Mouse (Mus musculus) neural tube, embryonic 11.5 days (tissue): ENCODE measurements around the gene Pou5f2. TPM values are rescaled to one million over a fixed set of nuclear protein-coding genes. Genes with fewer than 3 reads are reported as not detected.
A peak's percentile ranks its signal among the peaks of the same experiment; 100 is the strongest.

Experiments
- ATAC-seq: fragments of 200-750 bp; cut with Nextera tagmentation; 2 replicates; pipeline ENCODE4 v1.8.0; 2017; ENCODE audit warnings: moderate number of reproducible peaks, mild to moderate bottlenecking, moderate TSS enrichment, moderate library complexity; ENCODE audit not compliant: insufficient read depth, low FRiP score, low TSS enrichment
- DNase-seq: peaks from one replicate; pipeline ENCODE4 v3.0.0-alpha.2; 2015; ENCODE audit warnings: low spot score
- H3K27ac ChIP-seq: fragments of 300-500 bp; sonication (generic); 2 replicates; pipeline ENCODE4 v1.5.1; 2014; ENCODE audit warnings: low read depth, mild to moderate bottlenecking, low read length
- H3K27me3 ChIP-seq: fragments of 300-500 bp; sonication (generic); 2 replicates; pipeline ENCODE4 v1.6.1; 2014; ENCODE audit warnings: mild to moderate bottlenecking, low read length, mixed read lengths; ENCODE audit not compliant: control insufficient read depth, insufficient read depth
- H3K36me3 ChIP-seq: fragments of 300-500 bp; sonication (generic); 2 replicates; pipeline ENCODE4 v1.6.1; 2014; ENCODE audit warnings: mild to moderate bottlenecking, low read length, moderate library complexity, mixed read lengths; ENCODE audit not compliant: control insufficient read depth, insufficient read depth
- H3K4me1 ChIP-seq: fragments of 300-500 bp; sonication (generic); 2 replicates; pipeline ENCODE4 v1.6.1; 2014; ENCODE audit warnings: low read length, mixed read lengths; ENCODE audit not compliant: control insufficient read depth, insufficient read depth
- H3K4me2 ChIP-seq: fragments of 300-500 bp; sonication (generic); 2 replicates; pipeline ENCODE4 v1.6.1; 2014; ENCODE audit warnings: low read depth, mild to moderate bottlenecking, moderate library complexity
- H3K4me3 ChIP-seq: fragments of 300-500 bp; sonication (generic); 2 replicates; pipeline ENCODE4 v1.5.1; 2014; ENCODE audit warnings: low read depth, low read length
- H3K9ac ChIP-seq: fragments of 300-500 bp; sonication (generic); 2 replicates; pipeline ENCODE4 v1.6.1; 2014; ENCODE audit warnings: mild to moderate bottlenecking, low read length
- H3K9me3 ChIP-seq: fragments of 300-500 bp; sonication (generic); 2 replicates; pipeline ENCODE4 v1.6.1; 2016; ENCODE audit warnings: low read length; ENCODE audit not compliant: control insufficient read depth
- WGBS: fragments of 180-500 bp; shearing (Covaris S2); extraction: QIAGEN DNeasy Blood & Tissue Kit; methylation state at CpG from one replicate; pipeline ENCODE4 v1.1.7; 2014; 5-methylcytosine and 5-hydroxymethylcytosine counted together
- polyA plus RNA-seq: library from polyadenylated mRNA; unstranded; fragments of >200 nt; fragmentation: Nextera tagmentation; extraction: Ambion mirVana; gene quantifications from 2 replicates; pipeline ENCODE4 v1.2.1, GENCODE M21; 2014

The Pou5f2 gene
- polyA plus RNA-seq, 1 experiment from 2014 or later: 1.0 TPM

GRCm38 (mm10) chr13:78010176-78010575 is 14.5 kb upstream of the Pou5f2 start:
- H3K27me3 ChIP-seq: no peaks in the 10 kb centered on the region
- H3K4me3 ChIP-seq: no peak overlapping the region
- WGBS: 82% methylated on average over 1 of the region's 1 CpGs
- no peak overlapping the region for H3K4me2 ChIP-seq
- H3K36me3 ChIP-seq: no peaks in the 10 kb centered on the region
- ATAC-seq (no peak), DNase-seq (no peak)
- H3K9me3 ChIP-seq: no peaks in the 10 kb centered on the region
- H3K27ac ChIP-seq: no peak overlapping the region
- no peaks in the 10 kb centered on the region for H3K4me1 ChIP-seq
- no peak overlapping the region for H3K9ac ChIP-seq

GRCm38 (mm10) chr13:78032821-78033220 is 8.1 kb downstream of the Pou5f2 start:
- Histone ChIP-seq H3K4me3 (no peak overlapping the region), H3K9me3 (no peaks in the 10 kb centered on the region), H3K36me3 (no peaks in the 10 kb centered on the region), H3K9ac (no peak overlapping the region), H3K4me1 (no peaks in the 10 kb centered on the region), H3K27me3 (no peaks in the 10 kb centered on the region), H3K4me2 (no peak overlapping the region), H3K27ac (no peak overlapping the region)
- WGBS: 63% methylated on average over 1 of the region's 1 CpGs
- no peak for ATAC-seq
- no peak for DNase-seq

GRCm38 (mm10) chr13:78037203-78037602 is 12.5 kb downstream of the Pou5f2 start:
- Histone ChIP-seq H3K9ac (no peak overlapping the region), H3K9me3 (no peaks in the 10 kb centered on the region), H3K36me3 (no peaks in the 10 kb centered on the region), H3K4me3 (no peak overlapping the region), H3K4me1 (no peaks in the 10 kb centered on the region), H3K27me3 (no peaks in the 10 kb centered on the region), H3K27ac (no peak overlapping the region), H3K4me2 (no peak overlapping the region)
- ATAC-seq: no peak
- 81% methylated on average over 1 of the region's 1 CpGs for WGBS
- no peak for DNase-seq

GRCm38 (mm10) chr13:78043203-78043602 is 18.5 kb downstream of the Pou5f2 start:
- H3K4me3 ChIP-seq: no peak overlapping the region
- 71% methylated on average over 6 of the region's 6 CpGs for WGBS
- no peak overlapping the region for H3K27ac ChIP-seq
- H3K36me3 ChIP-seq: no peaks in the 10 kb centered on the region
- H3K9me3 ChIP-seq: no peaks in the 10 kb centered on the region
- DNase-seq (no peak), ATAC-seq (peak; percentile 41; the same call in 1 of the 2 replicates)
- no peak overlapping the region for H3K4me2 ChIP-seq
- no peaks in the 10 kb centered on the region for H3K4me1 ChIP-seq
- no peaks in the 10 kb centered on the region for H3K27me3 ChIP-seq
- no peak overlapping the region for H3K9ac ChIP-seq

DNA sequence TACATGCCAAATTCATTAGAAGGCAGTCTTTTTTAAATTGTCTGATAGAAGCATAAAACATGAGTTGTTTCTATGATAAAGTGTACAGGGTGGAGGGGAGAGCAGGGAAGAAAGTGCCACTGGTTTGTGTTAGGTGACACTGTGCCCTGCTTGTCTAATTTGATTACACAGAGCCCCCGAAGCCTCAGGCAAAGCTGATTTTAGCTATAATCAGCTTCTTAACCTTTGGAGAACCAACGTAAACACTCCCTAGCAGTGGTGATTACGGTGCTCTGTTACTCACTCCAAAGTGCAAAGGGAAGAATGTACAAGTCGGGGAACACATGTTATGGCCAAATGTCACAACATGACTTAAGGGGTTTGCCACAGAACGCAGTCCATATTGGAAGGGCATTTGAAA is 20.4 kb downstream of the Pou5f2 start:
- no peak for DNase-seq
- 66% methylated on average over 5 of the region's 5 CpGs for WGBS
- H3K36me3 ChIP-seq: no peaks in the 10 kb centered on the region
- no peak overlapping the region for H3K4me3 ChIP-seq
- H3K27me3 ChIP-seq: no peaks in the 10 kb centered on the region
- H3K4me2 ChIP-seq: no peak overlapping the region
- H3K9ac ChIP-seq: no peak overlapping the region
- no peak overlapping the region for H3K27ac ChIP-seq
- no peaks in the 10 kb centered on the region for H3K9me3 ChIP-seq
- ATAC-seq: no peak
- no peaks in the 10 kb centered on the region for H3K4me1 ChIP-seq

Other genes with a start within 250 kb of the Pou5f2 start
- gene Nr2f1, start 174.9 kb downstream of the Pou5f2 start, polyA plus RNA-seq: 61.2 and 62.9 TPM in 2 replicates